Mouse (Mus musculus) fibroblast of lung, adult 2 months (primary cell): Measurements from ENCODE around the gene Col20a1.
A peak's percentile ranks its signal among the peaks of the same experiment; 100 is the strongest.

ENCODE experiments used
- DNase-seq: peaks from one replicate; pipeline ENCODE4 v3.0.0-alpha.2; 2011; ENCODE audit warnings: low read depth

Col20a1 gene

GRCm38 (mm10) chr2:180986449-180986848 is at the start of gene Col20a1:
Gene Col20a1 (plus strand): TSS chr2:180986535.
- no peak for DNase-seq

- no peak for DNase-seq
Measured at GRCm38 (mm10) chr2:180940187-180940586, 46.1 kb upstream of the Col20a1 start.

GRCm38 (mm10) chr2:180941869-180942268 is 44.5 kb upstream of the Col20a1 start:
- DNase-seq, result no peak

GRCm38 (mm10) chr2:180949947-180950346 is 36.4 kb upstream of the Col20a1 start:
- no peak for DNase-seq

- no peak for DNase-seq
Measured at GRCm38 (mm10) chr2:180952731-180953171, 33.6 kb upstream of the Col20a1 start.

- DNase-seq, result no peak
Measured at GRCm38 (mm10) chr2:180953638-180954037, 32.7 kb upstream of the Col20a1 start.

GRCm38 (mm10) chr2:180954061-180955047 is 32.0 kb upstream of the Col20a1 start, which contains the start of gene Nkain4:
Gene Nkain4 (minus strand): TSS chr2:180954699.
- DNase-seq, result no peak

- DNase-seq, result no peak
Measured at GRCm38 (mm10) chr2:180959605-180960004, 26.7 kb upstream of the Col20a1 start.

GRCm38 (mm10) chr2:180960187-180960586 is 26.1 kb upstream of the Col20a1 start:
- no peak for DNase-seq

GRCm38 (mm10) chr2:180962616-180963308 is 23.6 kb upstream of the Col20a1 start:
- DNase-seq, result no peak

- DNase-seq, result peak; percentile 48
Measured at GRCm38 (mm10) chr2:180963956-180964355, 22.4 kb upstream of the Col20a1 start.

- peak; percentile 35 for DNase-seq
Measured at GRCm38 (mm10) chr2:180966092-180966882, 20.0 kb upstream of the Col20a1 start.

GRCm38 (mm10) chr2:180967010-180967763 is 19.1 kb upstream of the Col20a1 start, which contains the start of gene Arfgap1:
Gene Arfgap1 (plus strand): TSS chr2:180967225.
- peak; percentile 73 for DNase-seq

GRCm38 (mm10) chr2:180981133-180981532 is 5.2 kb upstream of the Col20a1 start:
- DNase-seq, result no peak

GRCm38 (mm10) chr2:180985635-180986034 is 700 bp upstream of the Col20a1 start:
- DNase-seq, result no peak

- DNase-seq, result no peak
Measured at GRCm38 (mm10) chr2:180987001-180987400, 666 bp downstream of the Col20a1 start.

GRCm38 (mm10) chr2:180987432-180988030 is 1.2 kb downstream of the Col20a1 start:
- no peak for DNase-seq

- no peak for DNase-seq
Measured at GRCm38 (mm10) chr2:180988347-180988913, 2.1 kb downstream of the Col20a1 start.

- no peak for DNase-seq
Measured at GRCm38 (mm10) chr2:180988948-180989347, 2.6 kb downstream of the Col20a1 start.

GRCm38 (mm10) chr2:180990347-180990746 is 4.0 kb downstream of the Col20a1 start:
- DNase-seq, result no peak
